In the genomic region with DNA sequence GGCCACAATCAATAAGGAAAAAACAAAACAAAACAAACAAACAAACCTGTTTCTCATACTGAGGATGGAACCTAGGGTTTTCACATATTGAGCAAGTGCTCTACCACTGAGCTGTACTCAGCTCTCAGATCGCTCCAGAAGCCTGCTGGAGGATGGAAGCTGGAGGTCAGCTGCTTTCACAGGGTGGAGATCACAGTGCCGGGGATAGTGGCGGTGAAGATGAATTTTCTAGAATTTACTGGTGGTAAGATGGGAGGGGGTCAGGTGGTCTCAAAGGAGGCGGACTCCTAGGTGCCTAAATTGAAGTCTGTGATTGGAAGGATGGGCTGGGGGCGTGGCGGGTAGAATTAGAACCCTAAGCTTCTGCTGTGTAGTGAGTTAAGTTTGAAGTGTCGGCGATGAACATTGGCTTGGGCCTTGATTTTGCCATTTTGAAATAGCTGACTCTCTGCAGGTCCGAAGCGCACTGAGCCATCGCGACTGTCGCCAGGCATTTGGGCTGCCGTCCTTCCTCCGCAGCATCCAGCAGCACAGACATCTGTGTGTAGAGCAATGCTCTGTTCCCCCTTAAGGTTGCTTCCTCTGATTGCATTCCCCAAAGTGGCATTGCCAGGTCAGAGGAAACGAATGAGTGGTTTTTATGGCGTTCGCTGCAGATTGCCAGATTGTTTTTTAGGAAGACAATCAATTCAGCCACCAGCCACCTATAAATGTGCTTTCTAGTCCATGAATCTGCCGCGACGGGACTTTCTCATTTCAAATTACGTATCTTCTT, we compare ENCODE assay signal across 19 mouse cellular contexts. TPM values are rescaled to one million over a fixed set of nuclear protein-coding genes. Genes with fewer than 3 reads are reported as not detected.
A peak's percentile ranks its signal among the peaks of the same experiment; 100 is the strongest.
DNase-seq lines count a peak whose midpoint lies in the region; ATAC-seq and TF ChIP-seq lines count a peak whose summit lies in the region.
"Had no signal": no experiment of that assay in that cellular context is flagged by ENCODE, and none has a peak within 500 bp of the region (broad histone marks: within the 10 kb centered on the region; RNA-seq: fewer than 3 reads in every experiment).

No protein-coding gene starts in this region.

- H3K27ac ChIP-seq in heart, embryonic 10.5 days: peak overlapping the region; percentile 62
- no peak overlapping the region for H3K27ac ChIP-seq in heart, adult 2 months
- H3K27ac ChIP-seq in neural tube, embryonic 13.5 days (replicated peaks): peak overlapping the region; percentile 79
- H3K27ac ChIP-seq: forebrain, embryonic 15.5 days; hindbrain, embryonic 14.5 days; limb, embryonic 15.5 days had no signal

- peaks cover 3% of the 10 kb centered on the region; the same call in 1 of the 2 replicates for H3K79me2 ChIP-seq in heart, adult 2 months (replicated peaks; ENCODE audit: control insufficient read depth, insufficient read depth, low read length)

- H3K36me3 ChIP-seq in heart, embryonic 10.5 days: no peaks in the 10 kb centered on the region
- H3K36me3 ChIP-seq in heart, adult 2 months (ENCODE audit: control insufficient read depth, insufficient read depth, low read length): no peaks in the 10 kb centered on the region
- peaks cover 18% of the 10 kb centered on the region for H3K36me3 ChIP-seq in neural tube, embryonic 13.5 days
- H3K36me3 ChIP-seq: limb, embryonic 15.5 days had no signal

- TF ChIP-seq CTCF in heart, adult 2 months (IDR thresholded peaks at IDR 0.05): no peak

- H3K9me3 ChIP-seq in heart, embryonic 10.5 days: no peaks in the 10 kb centered on the region
- H3K9me3 ChIP-seq in neural tube, embryonic 13.5 days: no peaks in the 10 kb centered on the region
- H3K9me3 ChIP-seq: forebrain, embryonic 15.5 days; limb, embryonic 15.5 days; megakaryocyte, embryonic 14.5 days had no signal

- no peak overlapping the region for H3K9ac ChIP-seq in heart, adult 2 months (ENCODE audit: low read depth, low read length)
- H3K9ac ChIP-seq in neural tube, embryonic 13.5 days: no peak overlapping the region
- H3K9ac ChIP-seq: forebrain, embryonic 15.5 days; hindbrain, embryonic 14.5 days; limb, embryonic 15.5 days had no signal

- DNase-seq in heart, embryonic 10.5 days (ENCODE audit: low spot score): no peak
- DNase-seq in heart, adult 2 months: no peak
- peak; percentile 42 for DNase-seq in kidney, adult 9 months
- DNase-seq in kidney, postnatal 36 days: no peak
- DNase-seq in kidney, postnatal 4 days: peak; percentile 12 to 40
- DNase-seq in right cerebral cortex, postnatal 10 days (ENCODE audit: low spot score in 2 of 2): no peak
- DNase-seq: adrenal gland, adult 8-10 months; cerebellum, adult 11-12 months; cerebellum, postnatal 36 days; lung, postnatal 10 days; right cerebral cortex, postnatal 4 days; thymus, postnatal 14 days had no signal

- H3K27me3 ChIP-seq in heart, embryonic 10.5 days (ENCODE audit: insufficient read depth, poor library complexity, severe bottlenecking): no peaks in the 10 kb centered on the region
- H3K27me3 ChIP-seq in heart, adult 2 months (ENCODE audit: control insufficient read depth, insufficient read depth, low read length): no peaks in the 10 kb centered on the region
- no peaks in the 10 kb centered on the region for H3K27me3 ChIP-seq in neural tube, embryonic 13.5 days
- H3K27me3 ChIP-seq: CH12.LX; forebrain, embryonic 15.5 days; limb, embryonic 15.5 days; megakaryocyte, embryonic 14.5 days had no signal

- H3K4me1 ChIP-seq in heart, embryonic 10.5 days: no peaks in the 10 kb centered on the region
- H3K4me1 ChIP-seq in heart, adult 2 months (ENCODE audit: control insufficient read depth, insufficient read depth, low read length): no peaks in the 10 kb centered on the region; the same call in 1 of the 2 replicates
- H3K4me1 ChIP-seq in neural tube, embryonic 13.5 days (replicated peaks): peaks cover 63% of the 10 kb centered on the region
- H3K4me1 ChIP-seq: forebrain, embryonic 15.5 days; limb, embryonic 15.5 days had no signal

- H3K4me3 ChIP-seq in heart, embryonic 10.5 days: no peak overlapping the region
- no peak overlapping the region for H3K4me3 ChIP-seq in heart, adult 2 months
- H3K4me3 ChIP-seq in neural tube, embryonic 13.5 days: no peak overlapping the region
- H3K4me3 ChIP-seq: forebrain, embryonic 15.5 days; limb, embryonic 15.5 days; megakaryocyte, embryonic 14.5 days had no signal

- intact Hi-C loops in heart, adult 2 months (cut with DNase I): no loop called here

- 90% methylated on average over 22 of the region's 22 CpGs for WGBS in heart, embryonic 10.5 days
- WGBS in heart, adult 2 months: 91% methylated on average over 22 of the region's 22 CpGs
- 63% methylated on average over 22 of the region's 22 CpGs for WGBS in neural tube, embryonic 13.5 days

- TF ChIP-seq POLR2A in heart, adult 2 months (IDR thresholded peaks at IDR 0.05; ENCODE audit: insufficient read depth, low read depth, low read length): no peak

- H3K4me2 ChIP-seq in neural tube, embryonic 13.5 days: peak overlapping the region; percentile 36
- H3K4me2 ChIP-seq: forebrain, embryonic 15.5 days; hindbrain, embryonic 14.5 days; limb, embryonic 15.5 days had no signal

- no peak for TF ChIP-seq EP300 in heart, adult 2 months (IDR thresholded peaks at IDR 0.05; ENCODE audit: insufficient read depth, low read depth, low read length)

- peak; percentile 87 for ATAC-seq in neural tube, embryonic 13.5 days (ENCODE audit: low read depth)
- no peak for ATAC-seq in megakaryocyte-erythroid progenitor cell, adult 5-6 weeks (replicated peaks; ENCODE audit: low FRiP score, low TSS enrichment, poor library complexity, severe bottlenecking)
- ATAC-seq: forebrain, embryonic 15.5 days had no signal

RNA-seq across cellular contexts. Expression of a gene that starts 9.7 kb away (rescaled TPM):
- polyA plus RNA-seq in heart, embryonic 10.5 days (2016; fragmentation: Nextera tagmentation; extraction: Ambion mirVana): 12.7 and 15.0 TPM in 2 replicates
- 10 to 100 TPM in 1 of 2 experiments, 1 to 10 TPM in 1; 9.2 to 14.2 TPM for total RNA-seq in heart, adult 2 months (2021)
- 14.6 and 19.6 TPM in 2 replicates for polyA plus RNA-seq in heart, adult 2 months (2012; rRNA removed)
- 75.1 and 81.2 TPM in 2 replicates for polyA plus RNA-seq in neural tube, embryonic 13.5 days (2015; fragmentation: Nextera tagmentation; extraction: Ambion mirVana)
- total RNA-seq in megakaryocyte-erythroid progenitor cell, adult 5-6 weeks (2014; fragmentation: Nextera tagmentation): 17.2 and 20.5 TPM in 2 replicates
- total RNA-seq in megakaryocyte-erythroid progenitor cell, adult 5-6 weeks (2017): 19.2 and 23.6 TPM in 2 replicates
- total RNA-seq: CH12.LX had no signal

Comparison
In these comparisons a context has a peak if more than half of its experiments do, and no peak if none do; other contexts are left out.
1. DNase-seq: peak in kidney, adult 9 months (single experiment) and kidney, postnatal 4 days (2 of 2); none in heart, embryonic 10.5 days (single experiment), heart, adult 2 months (0 of 2), kidney, postnatal 36 days (0 of 2) and right cerebral cortex, postnatal 10 days (0 of 2).